Mouse (Mus musculus) stomach, embryonic 14.5 days (tissue): ENCODE data around the gene Arl4d. TPM values are rescaled to one million over a fixed set of nuclear protein-coding genes. Genes with fewer than 3 reads are reported as not detected.
"Not testable (repeated sequence)": the region's sequence is repeated elsewhere in the genome, so short reads cannot be mapped to it uniquely, and the experiment has no call there.

Experiments
- ATAC-seq: fragments of 200-750 bp; cut with Nextera tagmentation; 2 replicates; pipeline ENCODE4 v1.8.0; 2017; ENCODE audit warnings: low read depth, moderate TSS enrichment; ENCODE audit not compliant: insufficient number of reproducible peaks, insufficient read depth, low FRiP score
- H3K27ac ChIP-seq: fragments of 300-500 bp; sonication (generic); 2 replicates; pipeline ENCODE4 v1.5.1; 2014; ENCODE audit warnings: mild to moderate bottlenecking, low read length, moderate library complexity, mixed read lengths
- H3K27me3 ChIP-seq: fragments of 300-500 bp; sonication (generic); 2 replicates; pipeline ENCODE4 v1.6.1; 2014; ENCODE audit warnings: low read length, control low read depth, mixed read lengths; ENCODE audit not compliant: control insufficient read depth, insufficient read depth
- H3K36me3 ChIP-seq: fragments of 300-500 bp; sonication (generic); 2 replicates; pipeline ENCODE4 v1.6.1; 2014; ENCODE audit warnings: mild to moderate bottlenecking, control low read depth, low read length, moderate library complexity, mixed read lengths; ENCODE audit not compliant: control insufficient read depth, insufficient read depth
- H3K4me1 ChIP-seq: fragments of 300-500 bp; sonication (generic); 2 replicates; pipeline ENCODE4 v1.6.1; 2014; ENCODE audit warnings: low read length, control low read depth, mixed read lengths; ENCODE audit not compliant: control insufficient read depth, insufficient read depth
- H3K4me2 ChIP-seq: fragments of 300-500 bp; sonication (generic); replicated peaks from 2 replicates; pipeline ENCODE4 v1.6.1; 2014; ENCODE audit warnings: low read depth, low read length, control low read depth
- H3K4me3 ChIP-seq: fragments of 300-500 bp; sonication (generic); 2 replicates; pipeline ENCODE4 v1.5.1; 2014; ENCODE audit warnings: low read depth, low read length, control low read depth
- H3K9ac ChIP-seq: fragments of 300-500 bp; sonication (generic); replicated peaks from 2 replicates; pipeline ENCODE4 v1.6.1; 2014; ENCODE audit warnings: low read depth, mild to moderate bottlenecking, control low read depth, low read length, moderate library complexity, mixed read lengths
- H3K9me3 ChIP-seq: fragments of 300-500 bp; sonication (generic); 2 replicates; pipeline ENCODE4 v1.6.1; 2016; ENCODE audit warnings: low read depth, low read length, control low read depth; ENCODE audit not compliant: control insufficient read depth
- WGBS: fragments of 180-500 bp; shearing (Covaris S2); extraction: QIAGEN DNeasy Blood & Tissue Kit; methylation state at CpG from one replicate; pipeline ENCODE4 v1.1.7; 2014; 5-methylcytosine and 5-hydroxymethylcytosine counted together
- polyA plus RNA-seq: library from polyadenylated mRNA; unstranded; fragments of >200 nt; fragmentation: Nextera tagmentation; extraction: Ambion mirVana; gene quantifications from 2 replicates; pipeline ENCODE4 v1.2.1, GENCODE M21; 2014

The Arl4d gene
- polyA plus RNA-seq, result 6.4 and 8.1 TPM in 2 replicates

GRCm38 (mm10) chr11:101664825-101665635 is at the start of gene Arl4d:
TSS of gene Arl4d (plus strand) at chr11:101665541.
- peak; percentile 93 for ATAC-seq
- Histone ChIP-seq H3K36me3 (no peaks in the 10 kb centered on the region), H3K4me3 (peak within 1 kb of the TSS; percentile 45), H3K27me3 (no peaks in the 10 kb centered on the region), H3K4me2 (peak within 1 kb of the TSS; percentile 82), H3K9ac (peak within 1 kb of the TSS; percentile 25; the same call in 1 of the 2 replicates), H3K27ac (peak within 1 kb of the TSS; percentile 52; the same call in 1 of the 2 replicates), H3K4me1 (peaks cover 8% of the 10 kb centered on the region; the same call in 1 of the 2 replicates), H3K9me3 (no peaks in the 10 kb centered on the region)
- 7% methylated on average over 34 of the region's 34 CpGs for WGBS

DNA sequence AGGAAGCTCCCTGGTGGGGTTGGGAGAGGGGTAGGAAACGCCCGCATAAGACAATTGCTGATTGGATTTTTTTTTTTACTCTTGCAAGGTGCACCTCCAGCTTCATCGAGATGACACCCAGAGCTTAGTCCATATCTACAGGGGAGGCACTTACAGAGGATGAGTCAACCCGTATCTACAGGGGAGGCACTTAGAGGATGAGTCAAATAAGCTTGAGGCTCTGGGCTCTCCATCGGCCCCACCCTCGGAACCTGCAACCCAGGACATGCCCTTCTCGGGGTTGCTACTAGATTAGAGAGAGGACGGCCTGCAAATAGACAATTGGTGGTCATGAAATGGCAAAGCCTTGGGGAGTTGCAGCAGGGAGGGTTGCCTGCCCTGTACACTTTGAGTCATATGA is 49.2 kb upstream of the Arl4d start:
- no peaks in the 10 kb centered on the region for H3K9me3 ChIP-seq
- ATAC-seq, result no peak
- no peaks in the 10 kb centered on the region for H3K36me3 ChIP-seq
- 85% methylated on average over 8 of the region's 8 CpGs for WGBS
- H3K4me3 ChIP-seq, result no peak overlapping the region
- H3K27me3 ChIP-seq, result no peaks in the 10 kb centered on the region
- H3K4me2 ChIP-seq, result no peak overlapping the region
- H3K4me1 ChIP-seq, result peaks cover 11% of the 10 kb centered on the region; the same call in 1 of the 2 replicates
- H3K27ac ChIP-seq, result no peak overlapping the region
- no peak overlapping the region for H3K9ac ChIP-seq

DNA sequence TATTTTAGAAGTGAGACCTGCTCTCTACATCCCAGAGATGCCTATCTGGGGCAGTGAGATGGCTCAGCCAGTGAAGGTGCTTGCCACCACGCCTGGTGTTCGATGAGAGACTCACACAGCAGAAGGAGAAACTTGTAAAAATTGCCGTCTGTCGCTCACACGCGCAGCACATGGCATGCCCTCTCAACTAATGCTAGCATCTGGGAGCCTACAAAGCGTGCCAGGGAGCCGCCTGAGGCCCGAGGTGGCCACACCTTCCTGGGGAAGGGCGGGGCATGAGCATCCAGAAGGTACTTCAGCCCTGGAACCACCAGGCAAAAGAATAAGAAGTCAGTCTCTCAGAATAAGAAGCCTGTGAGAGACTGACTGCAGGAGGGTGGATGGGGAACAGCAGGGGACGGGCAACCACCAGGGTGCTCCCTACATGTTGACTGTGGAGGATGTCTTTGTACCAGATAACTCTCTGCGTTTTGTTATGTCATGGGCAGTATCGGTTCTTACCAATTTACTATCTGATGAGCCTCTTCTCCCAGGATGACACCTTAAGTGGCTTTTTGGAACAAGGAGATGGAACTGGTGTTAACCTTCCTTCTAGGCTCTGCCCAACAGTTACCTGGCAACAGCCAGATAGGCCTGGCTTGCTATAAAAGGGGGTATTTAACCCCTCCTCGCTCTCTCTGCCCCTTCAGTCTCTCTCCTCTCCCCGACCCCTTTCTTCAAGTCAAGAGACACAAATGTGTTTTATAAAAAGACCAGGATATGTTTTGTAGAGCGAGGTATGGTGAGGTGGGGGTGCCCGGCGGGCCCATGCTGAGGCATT is 48.2 kb upstream of the Arl4d start:
- WGBS, result 24% methylated on average over 18 of the region's 18 CpGs
- H3K9ac ChIP-seq, result no peak overlapping the region
- peaks cover 11% of the 10 kb centered on the region; the same call in 1 of the 2 replicates for H3K4me1 ChIP-seq
- no peaks in the 10 kb centered on the region for H3K36me3 ChIP-seq
- no peak overlapping the region for H3K27ac ChIP-seq
- no peaks in the 10 kb centered on the region for H3K9me3 ChIP-seq
- 0 out of 2 replicates have a peak overlapping the region, but pooled peaks have one; percentile 25 for H3K4me2 ChIP-seq
- no peaks in the 10 kb centered on the region for H3K27me3 ChIP-seq
- H3K4me3 ChIP-seq, result no peak overlapping the region
- ATAC-seq, result no peak

GRCm38 (mm10) chr11:101617849-101618248 is 47.5 kb upstream of the Arl4d start:
- Histone ChIP-seq H3K36me3 (no peaks in the 10 kb centered on the region), H3K4me2 (peak overlapping the region; percentile 25), H3K9ac (no peak overlapping the region), H3K4me3 (no peak overlapping the region), H3K27ac (no peak overlapping the region), H3K9me3 (no peaks in the 10 kb centered on the region), H3K27me3 (no peaks in the 10 kb centered on the region), H3K4me1 (peaks cover 11% of the 10 kb centered on the region; the same call in 1 of the 2 replicates)
- 8% methylated on average over 8 of the region's 8 CpGs for WGBS
- peak; percentile 74; the same call in 1 of the 2 replicates for ATAC-seq

- H3K36me3 ChIP-seq, result no peaks in the 10 kb centered on the region
- no peak overlapping the region for H3K9ac ChIP-seq
- WGBS, result 62% methylated on average over 3 of the region's 3 CpGs
- no peaks in the 10 kb centered on the region for H3K9me3 ChIP-seq
- no peak overlapping the region for H3K4me2 ChIP-seq
- no peak overlapping the region for H3K4me3 ChIP-seq
- peaks cover 11% of the 10 kb centered on the region; the same call in 1 of the 2 replicates for H3K4me1 ChIP-seq
- no peak for ATAC-seq
- no peaks in the 10 kb centered on the region for H3K27me3 ChIP-seq
- no peak overlapping the region for H3K27ac ChIP-seq
Observed at GRCm38 (mm10) chr11:101618596-101618995, 46.7 kb upstream of the Arl4d start.

DNA sequence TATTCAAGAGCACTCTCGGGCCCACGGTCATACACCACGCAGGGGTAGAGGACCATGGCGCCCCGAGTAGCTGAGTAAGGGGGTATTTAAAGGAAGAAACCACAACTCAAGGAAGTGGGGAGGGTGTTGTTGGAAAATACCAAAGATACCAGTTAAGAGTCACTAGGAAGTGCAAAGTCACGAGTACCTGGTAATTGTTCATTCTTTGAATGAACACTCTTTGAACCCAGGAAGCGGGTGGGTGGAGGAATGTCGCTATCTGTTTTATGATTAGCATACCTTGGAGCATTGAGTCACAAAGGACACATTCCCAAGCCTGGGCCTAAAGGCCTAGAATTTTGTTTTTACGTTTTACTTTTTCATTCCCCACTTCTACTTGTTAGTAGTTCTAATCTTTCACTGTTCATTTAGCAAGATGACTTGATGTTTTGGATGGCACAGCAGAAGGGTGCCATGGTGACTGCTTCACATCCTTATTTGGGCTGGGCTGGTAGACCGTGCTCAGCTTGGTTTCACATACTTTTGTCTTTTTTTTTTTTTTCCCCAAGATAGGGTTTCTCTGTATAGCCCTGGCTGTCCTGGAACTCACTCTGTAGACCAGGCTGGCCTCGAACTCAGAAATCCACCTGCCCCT is 45.2 kb upstream of the Arl4d start:
- 83% methylated on average over 11 of the region's 11 CpGs for WGBS
- H3K4me3 ChIP-seq, H3K9ac ChIP-seq, H3K27ac ChIP-seq, H3K36me3 ChIP-seq, H3K4me2 ChIP-seq, H3K27me3 ChIP-seq, H3K9me3 ChIP-seq, ATAC-seq: not testable (repeated sequence)
- peaks cover 11% of the 10 kb centered on the region; the same call in 1 of the 2 replicates for H3K4me1 ChIP-seq

- Histone ChIP-seq H3K4me3 (peak overlapping the region; percentile 12), H3K36me3 (no peaks in the 10 kb centered on the region; the same call in 1 of the 2 replicates), H3K9me3 (no peaks in the 10 kb centered on the region), H3K27me3 (no peaks in the 10 kb centered on the region), H3K27ac (peak overlapping the region; percentile 99), H3K9ac (0 out of 2 replicates have a peak overlapping the region, but pooled peaks have one; percentile 2), H3K4me1 (no peaks in the 10 kb centered on the region), H3K4me2 (peak overlapping the region; percentile 80)
- ATAC-seq, result no peak; the same call in 1 of the 2 replicates
- 3% methylated on average over 8 of the region's 8 CpGs for WGBS
Observed at GRCm38 (mm10) chr11:101626649-101626994, 38.7 kb upstream of the Arl4d start.
